Mouse (Mus musculus) liver, embryonic 15.5 days (tissue): ENCODE measurements around the gene Zfp113. TPM values are rescaled to one million over a fixed set of nuclear protein-coding genes. Genes with fewer than 3 reads are reported as not detected.

Experiments used
- ATAC-seq: fragments of 200-750 bp; cut with Nextera tagmentation; 2 replicates; pipeline ENCODE4 v1.8.0; 2017; ENCODE audit warnings: moderate number of reproducible peaks, mild to moderate bottlenecking, moderate library complexity; ENCODE audit not compliant: insufficient read depth
- H3K27ac ChIP-seq: fragments of 300-500 bp; sonication (generic); replicated peaks from 2 replicates; pipeline ENCODE4 v1.5.1; 2015; ENCODE audit warnings: mild to moderate bottlenecking, inconsistent platforms
- H3K27me3 ChIP-seq: fragments of 300-500 bp; sonication (generic); 2 replicates; pipeline ENCODE4 v1.6.1; 2015; ENCODE audit warnings: mild to moderate bottlenecking, inconsistent platforms
- H3K36me3 ChIP-seq: fragments of 300-500 bp; sonication (generic); replicated peaks from 2 replicates; pipeline ENCODE4 v1.6.1; 2015; ENCODE audit warnings: moderate library complexity, mild to moderate bottlenecking, inconsistent platforms
- H3K4me1 ChIP-seq: fragments of 300-500 bp; sonication (generic); replicated peaks from 2 replicates; pipeline ENCODE4 v1.6.1; 2015; ENCODE audit warnings: inconsistent platforms
- H3K4me2 ChIP-seq: fragments of 300-500 bp; sonication (generic); 2 replicates; pipeline ENCODE4 v1.6.1; 2015; ENCODE audit warnings: moderate library complexity, mild to moderate bottlenecking, inconsistent platforms
- H3K4me3 ChIP-seq: fragments of 300-500 bp; sonication (generic); replicated peaks from 2 replicates; pipeline ENCODE4 v1.5.1; 2015; ENCODE audit warnings: mild to moderate bottlenecking, inconsistent platforms
- H3K9ac ChIP-seq: fragments of 300-500 bp; sonication (generic); 2 replicates; pipeline ENCODE4 v1.6.1; 2015; ENCODE audit warnings: moderate library complexity, mild to moderate bottlenecking, inconsistent platforms
- H3K9me3 ChIP-seq: fragments of 300-500 bp; sonication (generic); replicated peaks from 2 replicates; pipeline ENCODE4 v1.6.1; 2016; ENCODE audit warnings: inconsistent platforms
- WGBS: fragments of 180-500 bp; shearing (Covaris S2); methylation state at CpG from one replicate; pipeline ENCODE4 v1.1.7; 2015; ENCODE audit warnings: mixed read lengths; ENCODE audit not compliant: insufficient replicate concordance; 5-methylcytosine and 5-hydroxymethylcytosine counted together
- polyA plus RNA-seq: library from polyadenylated mRNA; unstranded; fragments of >200 nt; fragmentation: Nextera tagmentation; extraction: Ambion mirVana; gene quantifications from 2 replicates; pipeline ENCODE4 v1.2.1, GENCODE M21; 2015

Zfp113 gene
- 4.2 and 5.1 TPM in 2 replicates for polyA plus RNA-seq

DNA sequence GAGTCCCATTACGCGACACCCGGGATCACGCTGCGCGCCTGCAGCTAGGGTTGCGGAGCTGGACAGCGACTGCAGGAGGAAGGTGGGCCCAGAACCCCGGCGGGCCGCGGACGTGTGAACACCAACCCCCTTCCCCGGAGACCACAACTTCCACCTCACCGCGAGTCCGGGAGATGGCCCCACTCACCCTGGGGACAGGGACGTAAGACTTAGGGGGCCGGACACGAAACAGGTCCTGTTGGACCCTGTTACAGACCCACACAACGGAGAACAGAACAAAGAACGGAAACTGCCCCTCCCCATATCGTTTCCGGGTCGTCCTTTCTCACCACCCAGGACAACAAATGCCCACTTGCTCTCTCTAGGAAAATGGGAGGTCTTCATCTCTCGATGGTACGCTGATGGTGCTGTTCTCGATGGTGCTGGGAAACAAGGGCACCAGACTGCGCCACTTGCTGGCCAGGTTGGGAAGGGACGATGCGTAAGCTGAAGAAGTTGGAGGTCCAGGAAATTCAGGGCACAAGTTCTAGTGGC lies at the start of gene Zfp113:
Gene Zfp113 (minus strand): TSS at position 302 of the 534 bp plus-strand sequence.
- peak within 1 kb of the TSS; percentile 84 for H3K27ac ChIP-seq
- ATAC-seq, result peak; percentile 94
- H3K27me3 ChIP-seq, result no peaks in the 10 kb centered on the region
- H3K36me3 ChIP-seq, result peaks cover 22% of the 10 kb centered on the region
- peaks cover 22% of the 10 kb centered on the region for H3K4me1 ChIP-seq
- H3K9me3 ChIP-seq, result no peaks in the 10 kb centered on the region
- H3K4me3 ChIP-seq, result peak within 1 kb of the TSS; percentile 83
- WGBS, result under 1% methylated on average over 31 of the region's 31 CpGs
- H3K9ac ChIP-seq, result peak within 1 kb of the TSS; percentile 87
- peak within 1 kb of the TSS; percentile 79 for H3K4me2 ChIP-seq

DNA sequence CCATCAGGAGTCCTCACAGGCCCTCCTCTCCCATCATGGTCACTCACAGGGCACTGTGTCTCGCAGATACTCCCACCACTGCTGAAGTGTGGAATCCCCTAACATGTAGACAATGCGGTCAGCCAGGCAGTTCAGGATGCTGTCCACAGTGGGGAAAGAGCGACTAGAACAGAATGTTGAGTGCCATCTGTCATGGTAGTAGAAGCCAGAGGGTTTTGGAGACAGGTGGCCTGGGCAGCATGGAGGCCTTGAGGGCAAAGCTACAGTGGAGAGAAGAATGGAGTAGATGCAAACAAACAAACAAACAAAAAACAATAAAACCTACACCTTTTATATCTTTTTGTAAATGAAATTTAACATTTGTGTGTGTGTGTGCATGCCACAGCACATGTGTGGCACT lies 46.5 kb upstream of the Zfp113 start:
- H3K27ac ChIP-seq, result no peak overlapping the region
- H3K4me3 ChIP-seq, result no peak overlapping the region
- no peaks in the 10 kb centered on the region for H3K27me3 ChIP-seq
- 61% methylated on average over 3 of the region's 3 CpGs for WGBS
- no peaks in the 10 kb centered on the region for H3K4me1 ChIP-seq
- H3K9me3 ChIP-seq, result 0 out of 2 replicates have a peak, but pooled peaks cover 3% of the 10 kb centered on the region
- no peak for ATAC-seq
- no peak overlapping the region for H3K4me2 ChIP-seq
- no peaks in the 10 kb centered on the region for H3K36me3 ChIP-seq
- no peak overlapping the region for H3K9ac ChIP-seq

DNA sequence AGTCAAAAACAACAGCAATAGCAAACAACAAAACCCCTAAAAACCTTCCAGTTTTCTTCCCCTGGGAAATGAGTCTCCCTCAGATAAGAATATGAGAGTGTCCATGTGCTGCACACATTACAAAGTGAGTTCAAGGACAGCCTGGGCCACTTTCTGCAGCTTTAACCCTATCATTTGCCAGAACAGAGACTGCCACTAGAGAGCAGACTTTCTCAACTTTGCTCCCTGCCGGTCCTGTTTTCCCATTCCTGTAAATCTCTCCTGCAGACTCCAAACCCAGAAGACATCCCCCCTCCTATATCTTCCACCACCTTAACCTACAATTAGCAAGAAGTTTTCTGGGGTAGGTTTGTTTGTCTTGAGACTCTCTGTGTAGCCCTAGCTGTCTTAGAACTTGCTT lies 44.0 kb upstream of the Zfp113 start:
- Histone ChIP-seq H3K27ac (no peak overlapping the region), H3K36me3 (no peaks in the 10 kb centered on the region), H3K4me3 (no peak overlapping the region), H3K4me1 (peaks cover 13% of the 10 kb centered on the region), H3K9ac (no peak overlapping the region), H3K27me3 (no peaks in the 10 kb centered on the region), H3K4me2 (no peak overlapping the region), H3K9me3 (no peaks in the 10 kb centered on the region)
- WGBS, result 5% methylated on average over 1 of the region's 1 CpGs
- ATAC-seq, result no peak

DNA sequence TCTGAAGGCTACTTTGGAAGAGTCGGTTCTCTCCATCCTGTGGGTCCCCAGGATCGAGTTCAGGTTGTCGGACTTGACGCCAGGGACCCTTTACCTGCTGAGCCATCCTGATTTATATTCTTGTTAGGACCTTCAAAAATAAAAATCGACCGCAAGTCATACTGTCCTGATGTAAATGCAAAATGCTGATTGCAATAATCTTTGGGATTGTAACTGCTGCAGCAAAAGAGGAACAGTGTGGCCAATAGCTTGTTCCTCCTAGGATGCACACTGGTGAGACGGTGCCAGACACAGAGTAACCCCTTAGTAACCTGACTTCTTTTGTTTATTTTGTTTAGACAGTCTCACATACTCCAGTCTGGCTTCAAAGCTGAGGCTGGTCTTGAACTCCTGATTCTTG lies 39.9 kb upstream of the Zfp113 start:
- H3K27ac ChIP-seq, result 0 out of 2 replicates have a peak overlapping the region, but pooled peaks have one; percentile 82

DNA sequence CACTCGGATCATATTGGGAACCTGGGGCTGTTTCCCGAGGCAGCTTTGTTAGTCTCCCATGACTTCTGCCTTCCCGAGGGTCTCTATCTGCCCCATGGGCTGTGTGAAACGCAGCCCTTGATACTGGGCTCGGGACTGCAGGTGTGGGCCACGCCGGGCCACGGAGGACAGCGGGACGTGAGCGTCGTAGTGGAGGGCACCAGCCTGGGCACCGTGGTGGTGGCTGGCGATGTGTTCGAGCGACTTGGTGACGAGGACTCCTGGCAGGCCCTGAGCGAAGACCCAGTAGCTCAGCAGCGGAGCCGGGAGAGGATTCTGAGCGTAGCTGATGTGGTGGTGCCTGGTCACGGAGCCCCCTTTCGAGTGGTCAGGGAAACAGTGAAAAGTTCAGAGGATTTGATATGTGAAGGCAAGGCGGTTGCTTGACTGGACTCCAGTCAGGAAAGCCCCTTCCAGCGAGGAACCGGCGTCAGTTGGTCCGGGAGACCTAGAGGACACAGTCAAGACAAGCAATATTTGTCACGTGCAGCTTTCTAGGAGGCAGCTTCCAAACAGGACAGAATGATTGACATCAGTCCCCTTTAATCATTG lies 39.3 kb upstream of the Zfp113 start:
- Histone ChIP-seq H3K36me3 (peaks cover 11% of the 10 kb centered on the region; the same call in 1 of the 2 replicates), H3K27me3 (no peaks in the 10 kb centered on the region), H3K4me1 (peaks cover 23% of the 10 kb centered on the region), H3K9ac (peak overlapping the region; percentile 84), H3K27ac (peak overlapping the region; percentile 82), H3K9me3 (no peaks in the 10 kb centered on the region), H3K4me3 (peak overlapping the region; percentile 81), H3K4me2 (peak overlapping the region; percentile 100)
- 3% methylated on average over 29 of the region's 29 CpGs for WGBS
- peak; percentile 37 for ATAC-seq

More for the DNA sequence above, 39.9 kb upstream of the Zfp113 start:
- peaks cover 7% of the 10 kb centered on the region; the same call in 1 of the 2 replicates for H3K36me3 ChIP-seq
- peak overlapping the region; percentile 100 for H3K4me2 ChIP-seq
- 48% methylated on average over 7 of the region's 7 CpGs for WGBS
- H3K27me3 ChIP-seq, result no peaks in the 10 kb centered on the region
- ATAC-seq, result no peak
- peak overlapping the region; percentile 81; the same call in 1 of the 2 replicates for H3K4me3 ChIP-seq
- H3K4me1 ChIP-seq, result peaks cover 23% of the 10 kb centered on the region
- peak overlapping the region; percentile 84; the same call in 1 of the 2 replicates for H3K9ac ChIP-seq
- H3K9me3 ChIP-seq, result no peaks in the 10 kb centered on the region

DNA sequence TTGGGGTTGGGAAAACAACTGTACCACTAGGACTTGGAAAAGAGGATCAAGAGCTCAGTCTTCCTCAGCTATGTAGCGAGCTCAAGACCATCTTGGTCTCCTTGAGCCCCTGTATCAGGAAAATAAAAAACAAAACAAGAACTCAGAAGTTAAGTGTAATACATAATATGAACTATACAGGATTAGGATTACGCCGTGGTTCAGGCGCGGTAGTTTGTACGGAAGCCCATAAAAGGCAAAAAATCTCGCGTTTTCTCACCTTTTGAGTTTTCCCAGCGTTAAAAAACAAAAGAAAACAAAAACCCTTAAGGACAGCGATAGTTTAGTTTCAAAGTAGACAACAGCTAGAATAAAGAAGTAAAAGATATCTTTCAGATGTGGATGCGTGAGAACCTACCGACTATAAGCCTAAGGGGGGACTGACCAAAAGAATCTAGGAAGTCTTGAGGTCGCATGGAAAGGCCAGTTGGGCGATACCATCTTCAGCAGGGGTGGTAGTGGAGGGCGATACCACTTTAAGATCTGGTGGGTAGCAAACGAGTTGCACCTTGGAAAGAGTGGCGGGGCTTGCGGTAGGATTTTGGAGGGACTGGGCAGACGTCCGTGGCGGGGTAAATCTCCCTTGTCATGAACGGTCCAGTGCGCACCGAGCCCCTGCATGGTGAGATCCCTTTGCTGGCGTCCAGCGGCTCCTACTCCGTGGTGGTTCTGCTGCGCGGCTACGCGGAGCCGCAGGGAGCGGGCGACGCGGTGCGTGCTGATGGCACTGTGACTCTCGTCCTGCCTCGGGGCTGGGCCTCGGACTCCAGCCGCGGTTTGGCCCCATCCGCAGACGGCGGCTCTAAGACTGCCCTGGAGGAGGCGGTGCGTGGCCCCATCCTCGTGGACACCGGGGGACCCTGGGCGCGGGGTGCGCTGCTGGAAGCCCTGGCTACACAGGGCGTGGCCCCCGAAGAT lies 38.5 kb upstream of the Zfp113 start, which contains the start of gene Mblac1:
Gene Mblac1 (plus strand): TSS at position 544 of the 957 bp plus-strand sequence.
- H3K4me1 ChIP-seq, result peaks cover 23% of the 10 kb centered on the region
- no peaks in the 10 kb centered on the region for H3K27me3 ChIP-seq
- H3K4me3 ChIP-seq, result peak within 1 kb of the TSS; percentile 81
- H3K9ac ChIP-seq, result peak within 1 kb of the TSS; percentile 84
- peak; percentile 82 for ATAC-seq
- 5% methylated on average over 54 of the region's 54 CpGs for WGBS
- peaks cover 11% of the 10 kb centered on the region; the same call in 1 of the 2 replicates for H3K36me3 ChIP-seq
- peak within 1 kb of the TSS; percentile 82 for H3K27ac ChIP-seq
- no peaks in the 10 kb centered on the region for H3K9me3 ChIP-seq
- H3K4me2 ChIP-seq, result peak within 1 kb of the TSS; percentile 100

DNA sequence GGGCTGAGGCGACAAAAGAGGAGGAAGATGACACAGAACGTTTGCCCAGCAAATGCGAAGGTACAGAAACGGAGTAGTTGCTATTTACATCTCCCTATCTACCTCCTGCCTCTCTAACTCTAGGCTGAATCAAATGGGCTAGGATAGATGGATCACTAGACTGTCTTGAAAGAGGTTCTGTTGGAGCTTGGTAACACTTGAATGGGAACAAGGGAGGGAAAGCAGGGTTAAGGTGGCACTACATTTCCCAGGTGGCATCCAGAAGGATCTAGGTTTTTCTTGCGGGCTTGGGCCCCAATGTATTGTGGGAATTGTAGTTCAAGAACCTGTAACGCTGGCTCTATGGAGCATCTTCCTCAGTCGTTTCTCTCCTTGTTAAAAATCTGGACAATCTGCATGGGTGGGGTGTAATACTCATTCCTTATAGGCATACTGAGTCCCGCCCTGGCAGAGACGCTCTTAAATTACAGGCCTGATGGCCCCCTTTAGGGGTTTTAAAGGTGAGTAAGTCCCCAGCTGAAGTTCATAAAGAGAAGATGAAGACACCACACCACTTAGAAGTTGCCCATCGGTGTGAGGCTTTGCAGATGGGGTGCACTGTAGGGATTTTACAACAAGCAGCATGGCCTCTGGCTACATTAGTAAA lies 32.2 kb upstream of the Zfp113 start:
- Histone ChIP-seq H3K4me1 (peaks cover 32% of the 10 kb centered on the region), H3K9ac (peak overlapping the region; percentile 72), H3K9me3 (no peaks in the 10 kb centered on the region), H3K4me2 (peak overlapping the region; percentile 83), H3K27me3 (no peaks in the 10 kb centered on the region), H3K27ac (peak overlapping the region; percentile 82), H3K4me3 (peak overlapping the region; percentile 79), H3K36me3 (peaks cover 25% of the 10 kb centered on the region)
- WGBS, result 0% methylated on average over 10 of the region's 10 CpGs
- ATAC-seq, result peak; percentile 83

DNA sequence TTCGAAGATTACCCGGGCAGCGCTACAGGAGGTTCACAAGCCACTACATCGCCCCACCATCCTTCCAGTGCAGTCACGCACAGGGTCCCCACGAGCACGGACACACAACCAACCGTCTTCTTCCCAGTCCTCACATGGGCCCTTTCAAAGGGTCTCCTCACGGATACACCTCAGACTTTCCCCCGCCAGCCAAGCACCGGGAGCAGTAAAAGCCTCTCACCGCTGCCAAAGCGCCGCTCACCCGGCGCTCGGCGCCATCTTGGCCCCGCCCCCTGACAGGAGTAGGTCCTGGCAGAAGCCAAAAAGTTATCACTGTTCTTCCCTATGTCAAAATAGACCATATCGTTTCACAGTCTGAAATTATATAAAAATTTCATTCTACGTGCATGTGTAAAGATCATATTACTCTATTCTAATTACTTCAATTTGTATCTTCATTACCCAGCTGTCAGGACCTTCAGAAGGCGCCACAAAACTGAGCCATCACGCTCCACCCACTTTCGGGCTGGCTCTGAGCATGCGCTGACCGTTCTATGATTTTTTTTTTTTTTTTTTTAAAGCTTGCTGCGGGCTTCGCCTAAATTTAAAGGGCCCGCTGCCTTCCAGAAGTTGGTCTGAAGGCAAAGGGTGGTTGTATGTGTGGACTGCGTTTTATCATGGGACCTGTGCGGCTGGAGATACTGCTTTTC lies 31.6 kb upstream of the Zfp113 start, which contains the start of the genes Taf6 and Cnpy4:
Gene Taf6 (minus strand): TSS at position 502 of the 689 bp plus-strand sequence.
Gene Cnpy4 (plus strand): TSS at position 536 of the 689 bp plus-strand sequence.
- peak; percentile 84 for ATAC-seq
- Histone ChIP-seq H3K9me3 (no peaks in the 10 kb centered on the region), H3K4me1 (peaks cover 32% of the 10 kb centered on the region), H3K27ac (peak within 1 kb of the TSS; percentile 82), H3K4me2 (peak within 1 kb of the TSS; percentile 83), H3K9ac (peak within 1 kb of the TSS; percentile 84), H3K4me3 (peak within 1 kb of the TSS; percentile 79), H3K27me3 (no peaks in the 10 kb centered on the region), H3K36me3 (peaks cover 26% of the 10 kb centered on the region)
- WGBS, result under 1% methylated on average over 31 of the region's 31 CpGs

DNA sequence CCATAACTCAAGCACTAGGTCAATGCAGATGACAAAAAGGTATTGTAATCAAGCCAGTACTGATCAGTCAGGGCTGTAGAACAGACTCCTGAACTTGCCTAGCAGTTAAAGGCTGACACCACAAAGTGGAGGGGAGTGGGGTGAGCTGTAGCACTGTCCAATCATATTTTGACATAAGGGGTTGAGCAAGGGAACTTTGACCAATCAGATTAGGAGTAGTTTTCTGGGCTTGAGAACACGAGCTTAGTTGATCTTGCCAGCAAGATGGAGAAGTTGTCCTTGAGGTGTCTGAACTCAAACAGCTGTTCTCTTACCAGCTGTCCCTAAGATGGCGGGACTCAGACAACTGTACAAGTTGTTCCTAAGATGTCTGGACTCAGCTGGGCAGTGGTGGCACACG lies 17.7 kb upstream of the Zfp113 start:
- no peaks in the 10 kb centered on the region for H3K9me3 ChIP-seq
- ATAC-seq, result no peak
- H3K36me3 ChIP-seq, result peaks cover 65% of the 10 kb centered on the region
- no peaks in the 10 kb centered on the region for H3K27me3 ChIP-seq
- peak overlapping the region; percentile 87 for H3K4me2 ChIP-seq
- H3K9ac ChIP-seq, result peak overlapping the region; percentile 85; the same call in 1 of the 2 replicates
- peaks cover 37% of the 10 kb centered on the region for H3K4me1 ChIP-seq
- WGBS, result 55% methylated on average over 3 of the region's 3 CpGs
- no peak overlapping the region; the same call in 1 of the 2 replicates for H3K4me3 ChIP-seq
- peak overlapping the region; percentile 96 for H3K27ac ChIP-seq
